Mouse (Mus musculus) layer of hippocampus, adult 2 months (tissue): Measurements from ENCODE around the gene Crx. TPM values are rescaled to one million over a fixed set of nuclear protein-coding genes. Genes with fewer than 3 reads are reported as not detected.

ENCODE experiments used
- DNase-seq, 2 experiments: peaks; one replicate each; pipeline ENCODE4 v3.0.0; 2022; ENCODE audit warnings: low spot score in 2 of 2
- H3K27ac ChIP-seq: fragments of 200-600 bp; 2 replicates; pipeline ENCODE4 v1.8.1; 2022
- H3K4me3 ChIP-seq: fragments of 200-600 bp; 2 replicates; pipeline ENCODE4 v1.8.1; 2022; ENCODE audit warnings: mild to moderate bottlenecking
- CTCF ChIP-seq: fragments of 200-600 bp; conservative IDR thresholded peaks from 2 replicates; pipeline ENCODE4 v1.8.1; 2022; ENCODE audit warnings: antibody characterized with exemption, mild to moderate bottlenecking, moderate library complexity
- total RNA-seq, 2 experiments: library from RNA; stranded (reverse); gene quantifications; 2 replicates each; pipeline ENCODE4 v1.2.3; 2021

The Crx gene
- total RNA-seq, 2 experiments from 2014 or later, result not detected

DNA sequence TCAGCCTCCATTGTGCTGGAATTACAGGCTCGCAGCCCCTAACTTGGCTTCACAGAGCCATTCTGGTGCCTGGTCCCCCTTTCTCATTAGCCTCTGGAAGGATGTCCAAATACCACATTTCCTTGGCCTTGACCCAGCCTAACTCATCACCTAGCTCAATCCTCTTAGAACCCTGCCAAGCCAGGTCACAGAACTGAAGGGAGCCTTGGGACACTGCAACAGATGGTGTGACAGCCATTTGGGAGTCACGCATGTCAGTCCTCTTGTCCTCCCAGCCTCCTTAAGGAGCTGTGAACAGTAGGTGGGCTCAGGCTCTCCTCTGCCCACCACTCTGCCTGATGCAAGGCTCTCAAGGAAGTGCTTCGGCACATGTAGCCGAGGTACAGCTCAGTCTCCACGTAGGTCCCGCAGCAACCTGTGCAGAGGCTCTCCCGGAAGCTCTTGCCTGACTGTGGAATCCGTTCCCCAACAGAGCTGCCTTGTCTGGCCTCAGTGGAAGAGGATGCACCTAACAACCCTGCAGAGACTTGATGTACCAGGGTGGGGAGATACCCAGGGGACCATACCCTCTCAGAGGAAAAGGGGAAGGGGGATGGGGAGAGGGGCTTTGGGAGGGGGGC, 28.3 kb upstream of the Crx start:
- Histone ChIP-seq H3K27ac (no peak overlapping the region), H3K4me3 (no peak overlapping the region)
- TF ChIP-seq CTCF, result no peak
- no peak for DNase-seq

DNA sequence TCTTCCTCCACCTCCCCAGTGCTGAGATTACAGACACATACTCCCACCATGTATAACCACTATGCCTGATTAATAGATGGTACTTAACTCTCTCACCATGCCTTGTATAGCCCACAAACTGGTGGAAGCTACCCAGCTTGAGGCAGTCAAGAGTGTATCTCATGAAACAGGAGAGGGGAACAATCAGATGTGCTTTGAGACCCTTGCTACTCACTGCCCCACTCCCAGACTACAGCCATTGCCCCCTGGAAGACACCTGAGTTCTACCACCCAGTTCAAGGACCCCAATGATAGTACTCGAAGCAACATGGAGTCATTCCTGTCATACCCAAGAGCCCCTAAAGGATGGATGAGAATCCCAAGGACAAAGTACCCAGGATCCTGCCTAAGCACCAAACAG, 26.8 kb upstream of the Crx start:
- no peak overlapping the region for H3K27ac ChIP-seq
- no peak overlapping the region for H3K4me3 ChIP-seq
- TF ChIP-seq CTCF, result no peak
- no peak for DNase-seq

DNA sequence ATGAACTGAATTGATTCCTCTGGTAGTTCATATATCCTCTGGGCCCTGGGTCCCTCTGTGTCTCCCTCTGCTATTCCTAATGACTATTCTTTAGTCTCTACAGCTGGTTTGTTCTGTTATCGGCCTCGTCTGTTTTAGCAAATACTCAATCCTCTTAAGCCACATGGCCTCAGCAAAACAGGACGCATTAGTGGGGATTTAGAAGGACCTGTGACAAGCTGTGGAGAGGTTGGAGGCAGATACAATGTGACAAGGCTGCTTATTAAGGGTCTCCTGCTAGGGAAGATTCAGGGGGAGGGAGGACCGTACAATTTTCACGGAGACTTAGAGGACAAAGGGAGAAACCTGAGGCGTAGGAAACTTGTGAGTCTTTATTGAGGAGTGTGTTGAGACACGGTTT, 26.1 kb upstream of the Crx start:
- no peak for TF ChIP-seq CTCF
- H3K4me3 ChIP-seq, result no peak overlapping the region
- H3K27ac ChIP-seq, result no peak overlapping the region
- DNase-seq, result no peak

DNA sequence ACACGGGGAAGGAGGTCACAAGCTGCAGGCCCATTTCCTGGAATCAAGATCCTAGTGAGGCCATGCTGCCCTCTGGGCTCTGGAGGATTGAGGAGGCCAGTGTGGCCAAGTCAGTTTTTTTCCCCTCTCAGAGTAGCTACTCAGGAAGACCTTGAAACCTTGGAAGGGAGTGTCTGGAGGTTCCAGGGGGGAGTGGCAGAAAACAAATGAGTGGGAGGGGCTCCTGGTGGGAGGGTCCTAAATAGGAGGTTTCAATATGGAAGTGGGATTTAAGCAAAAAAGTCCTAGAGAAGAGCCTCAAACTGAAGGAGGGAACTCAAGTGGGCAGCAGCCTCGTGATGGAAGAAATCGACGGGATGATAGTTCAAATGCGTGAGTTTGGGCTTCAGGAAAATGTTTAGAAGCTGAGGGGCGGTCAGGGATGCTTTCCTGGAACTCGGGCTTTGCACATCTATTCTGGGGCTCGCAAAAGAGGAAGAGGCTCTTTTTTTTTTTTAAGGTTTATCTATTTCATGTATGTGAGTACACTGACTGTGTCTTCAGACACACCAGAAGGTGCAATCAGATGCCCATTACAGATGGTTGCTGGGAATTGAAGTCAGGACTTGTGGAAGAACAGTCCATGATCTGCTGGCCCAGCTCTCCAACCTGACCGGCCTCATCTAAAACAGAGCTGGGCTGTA, 21.7 kb upstream of the Crx start:
- Histone ChIP-seq H3K27ac (no peak overlapping the region), H3K4me3 (no peak overlapping the region)
- TF ChIP-seq CTCF, result no peak
- no peak for DNase-seq

DNA sequence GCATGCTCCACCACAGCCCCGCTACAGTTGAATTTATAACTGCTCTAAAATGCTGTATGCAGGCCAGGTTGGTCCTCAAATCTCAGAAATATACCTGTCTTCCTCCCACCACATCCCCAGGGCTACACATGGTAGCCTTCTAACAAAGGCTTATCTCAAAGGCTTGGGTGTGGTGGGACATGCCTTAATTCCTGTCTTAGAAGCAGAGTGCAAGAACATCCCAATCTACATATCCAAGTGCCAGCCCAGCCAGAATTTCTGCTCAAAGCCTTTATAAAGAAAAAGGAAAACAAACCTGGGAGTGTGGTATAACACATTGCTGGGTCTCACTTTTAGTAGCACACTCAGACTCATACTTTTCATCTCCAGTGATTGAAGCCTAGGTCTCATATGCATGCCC, 14.5 kb upstream of the Crx start:
- no peak for DNase-seq
- no peak for TF ChIP-seq CTCF
- Histone ChIP-seq H3K4me3 (no peak overlapping the region), H3K27ac (no peak overlapping the region)

DNA sequence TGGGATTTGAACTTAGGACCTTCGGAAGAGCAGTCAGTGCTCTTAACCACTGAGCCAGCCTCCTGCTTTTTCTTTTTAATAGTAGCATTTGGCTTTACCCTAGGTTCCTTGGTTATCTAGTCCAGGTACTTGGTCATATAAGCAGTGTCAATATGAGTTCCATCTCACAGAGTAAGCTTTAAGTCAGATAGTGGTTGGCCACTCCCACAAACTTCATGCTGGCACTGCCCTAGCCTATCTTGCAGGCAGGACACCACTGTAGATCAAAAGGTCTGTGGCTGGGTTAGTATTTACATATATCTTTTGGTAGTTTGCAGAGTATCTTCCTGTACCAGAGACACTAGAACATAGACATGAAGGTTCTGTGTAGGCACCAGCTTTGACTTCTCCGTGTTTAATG, 4.4 kb upstream of the Crx start:
- TF ChIP-seq CTCF, result no peak

DNA sequence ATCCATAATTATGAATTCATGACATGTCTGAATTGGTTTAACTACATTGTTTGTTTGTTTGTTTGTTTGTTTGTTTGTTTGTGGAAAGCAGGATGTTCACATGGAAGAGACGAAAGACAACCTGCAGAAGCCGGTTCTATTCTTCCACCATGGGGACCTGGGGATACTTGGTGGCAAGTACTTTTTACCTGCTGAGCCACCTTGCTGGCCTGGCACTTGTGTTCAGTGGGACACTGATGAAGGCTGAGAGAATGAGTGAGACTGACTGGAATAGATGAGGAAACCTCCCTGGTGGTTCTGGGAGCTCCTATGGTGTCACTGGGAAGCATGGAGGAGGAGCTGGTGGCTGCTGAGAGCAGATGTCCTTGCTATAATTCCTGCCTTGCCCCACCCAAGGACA, 2.5 kb upstream of the Crx start, which contains the start of gene Crxos:
Gene Crxos (plus strand): TSS at position 301 of the 400 bp plus-strand sequence.
- Histone ChIP-seq H3K4me3 (no peak within 1 kb of the TSS), H3K27ac (no peak within 1 kb of the TSS)
- no peak for TF ChIP-seq CTCF
- DNase-seq, result no peak

More for the DNA sequence above, 4.4 kb upstream of the Crx start:
- Histone ChIP-seq H3K27ac (no peak overlapping the region), H3K4me3 (no peak overlapping the region)
- no peak for DNase-seq

DNA sequence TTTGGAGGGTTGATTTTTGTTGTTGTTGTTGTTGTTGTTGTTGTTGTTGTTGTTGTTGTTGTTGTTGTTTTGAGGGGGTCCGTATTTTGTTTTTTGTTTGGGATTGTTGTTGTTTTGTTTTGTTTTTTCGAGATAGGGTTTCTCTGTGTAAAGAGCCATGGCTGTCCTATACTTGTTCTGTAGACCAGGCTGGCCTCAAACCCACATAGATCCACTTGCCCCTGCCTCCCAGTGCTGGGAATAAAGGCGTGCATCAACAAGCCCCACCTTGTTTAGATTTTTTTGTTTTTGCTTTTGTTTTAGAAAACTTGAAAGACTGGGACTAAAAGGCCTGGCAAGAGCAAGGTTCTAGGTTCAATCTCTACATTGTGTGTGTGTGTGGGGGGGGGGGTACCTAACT, 2.1 kb upstream of the Crx start:
- TF ChIP-seq CTCF, result no peak
- no peak overlapping the region for H3K4me3 ChIP-seq
- no peak overlapping the region for H3K27ac ChIP-seq
- DNase-seq, result no peak

DNA sequence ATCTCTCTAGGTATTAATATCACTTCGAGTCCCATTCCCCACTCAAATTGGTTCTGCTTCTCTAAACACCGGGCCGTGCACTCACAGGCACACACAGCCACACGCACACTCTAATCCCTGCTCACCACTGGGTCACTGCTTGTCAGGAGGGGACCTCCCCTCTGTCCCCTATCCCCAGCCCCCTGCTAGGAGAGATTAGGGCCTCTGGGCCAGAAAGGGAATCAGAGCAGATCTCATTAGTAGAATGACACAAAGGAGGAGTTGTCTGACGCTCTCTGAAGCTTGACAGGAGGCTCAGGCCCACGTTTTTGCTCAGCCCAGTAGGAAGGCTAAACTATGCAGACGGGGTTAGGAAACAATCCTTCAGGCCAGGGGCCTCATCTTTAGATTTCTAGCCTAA, 1.6 kb upstream of the Crx start:
- Histone ChIP-seq H3K27ac (no peak overlapping the region), H3K4me3 (no peak overlapping the region)
- no peak for TF ChIP-seq CTCF
- DNase-seq, result no peak

DNA sequence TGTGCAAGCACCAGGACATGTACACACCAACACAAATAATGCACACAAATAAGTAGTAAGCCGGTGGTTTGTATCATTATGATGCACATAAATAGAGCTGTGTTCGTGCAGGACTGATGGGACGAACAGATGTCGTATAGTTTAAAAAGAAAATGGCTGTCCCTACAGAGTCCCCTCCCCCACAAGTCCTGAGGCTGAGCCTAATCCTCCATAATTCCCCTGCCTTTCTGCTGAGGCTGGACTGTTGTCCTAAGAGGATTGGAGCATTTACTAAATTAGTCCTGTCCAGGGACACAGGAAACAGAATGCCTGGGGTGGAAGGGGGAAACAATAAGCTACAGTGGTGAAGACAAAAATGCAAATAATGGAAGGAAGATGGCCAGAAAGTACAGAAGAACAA, 15.7 kb downstream of the Crx start:
- no peak for DNase-seq
- H3K27ac ChIP-seq, result no peak overlapping the region
- no peak for TF ChIP-seq CTCF
- no peak overlapping the region for H3K4me3 ChIP-seq

DNA sequence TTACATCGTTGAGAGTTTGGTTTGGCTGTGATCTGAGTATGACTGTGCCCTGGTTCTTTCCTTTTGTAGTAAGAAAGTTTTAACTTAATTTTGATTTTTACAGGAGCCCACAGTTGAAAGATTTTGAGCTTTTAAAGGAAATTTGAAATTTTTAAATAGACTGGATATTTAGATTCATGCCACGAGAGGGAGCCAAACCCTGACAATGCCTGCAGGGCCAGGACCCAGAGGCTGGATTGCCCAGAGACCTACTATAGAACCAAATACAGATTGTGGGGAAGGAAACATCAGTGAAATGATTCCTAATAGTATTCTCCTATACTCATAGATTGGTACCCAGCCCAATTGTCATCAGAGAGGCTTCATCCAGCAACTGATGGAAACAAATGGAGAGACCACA, 20.1 kb downstream of the Crx start:
- DNase-seq, result peak in 1 of 2 experiments; percentile 9
- no peak overlapping the region for H3K4me3 ChIP-seq
- TF ChIP-seq CTCF, result peak; percentile 69
- no peak overlapping the region for H3K27ac ChIP-seq

DNA sequence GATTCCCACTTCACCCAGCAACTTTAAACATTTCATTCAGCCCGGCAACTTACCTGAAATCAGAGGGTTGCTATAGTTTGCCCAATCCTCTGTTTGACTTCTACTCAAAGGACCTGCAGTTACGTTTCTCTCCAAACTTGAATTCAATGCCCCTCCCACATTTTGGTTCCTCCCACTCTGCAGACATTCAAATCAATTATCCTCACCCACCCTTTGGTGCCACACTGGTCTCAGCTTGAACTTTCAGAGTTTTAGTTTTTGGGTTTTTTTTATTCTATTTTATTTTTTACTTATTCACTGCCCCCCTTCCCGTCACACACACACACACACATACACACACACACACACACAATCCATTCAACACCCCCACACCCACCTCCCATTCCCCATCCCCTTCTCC, 40.2 kb downstream of the Crx start, which contains the start of gene Obox6:
Gene Obox6 (minus strand): TSS at position 101 of the 400 bp plus-strand sequence.
- no peak for DNase-seq
- Histone ChIP-seq H3K4me3 (no peak within 1 kb of the TSS), H3K27ac (no peak within 1 kb of the TSS)
- TF ChIP-seq CTCF, result no peak

Other genes starting within 250 kb of the Crx start
- not detected for gene Obox3, start 240.1 kb downstream of the Crx start, total RNA-seq
- not detected for gene Obox5, start 129.8 kb downstream of the Crx start, total RNA-seq
- not detected for gene Obox6, start 40.3 kb downstream of the Crx start, total RNA-seq
- not detected for gene Crxos, start 2.6 kb upstream of the Crx start, total RNA-seq
- gene Selenow, start 42.4 kb upstream of the Crx start, total RNA-seq, result 1,000 to 10,000 TPM; 1,462 to 1,494 TPM
- 100 to 1,000 TPM; 115 to 121 TPM for gene Nop53, start 66.1 kb upstream of the Crx start, total RNA-seq
- gene Ehd2, start 87.6 kb upstream of the Crx start, total RNA-seq, result 1 to 10 TPM; 6.7 to 7.3 TPM
- gene Bicra, start 168.0 kb upstream of the Crx start, total RNA-seq, result 10 to 100 TPM; 20.8 to 22.8 TPM
- gene Zfp541, start 181.8 kb upstream of the Crx start, total RNA-seq, result 1 to 10 TPM in 1 of 2 experiments, under 1 TPM in 1; 0.59 to 1.1 TPM
- gene Napa, start 218.5 kb upstream of the Crx start, total RNA-seq, result 100 to 1,000 TPM; 309 to 325 TPM
- 10 to 100 TPM; 39.4 to 47.0 TPM for gene Kptn, start 239.9 kb upstream of the Crx start, total RNA-seq
- 100 to 1,000 TPM; 305 to 320 TPM for gene Slc8a2, start 249.9 kb upstream of the Crx start, total RNA-seq